Mouse (Mus musculus): ENCODE measurements around the gene Piga. TPM values are rescaled to one million over a fixed set of nuclear protein-coding genes. Genes with fewer than 3 reads are reported as not detected.

Gene Piga
- total RNA-seq, 2 experiments from 2014 or later = 2.2 to 2.3 TPM

- intact Hi-C loops (cut with DNase I) = no loop called here
Observed at GRCm38 (mm10) chrX:164431133-164431532, 11.5 kb downstream of the Piga start.

GRCm38 (mm10) chrX:164431541-164431940, 12.0 kb downstream of the Piga start:
- DNase-seq = no peak
- intact Hi-C loops (cut with DNase I) = no loop called here

More at GRCm38 (mm10) chrX:164431133-164431532, 11.5 kb downstream of the Piga start:
- DNase-seq = no peak

GRCm38 (mm10) chrX:164432682-164433081, 13.1 kb downstream of the Piga start:
- intact Hi-C loops (cut with DNase I) = no loop called here
- no peak for DNase-seq

- DNase-seq = no peak
- intact Hi-C loops (cut with DNase I) = no loop called here
Observed at GRCm38 (mm10) chrX:164436709-164437108, 17.1 kb downstream of the Piga start, which contains the start of gene Asb11. Asb11 (plus strand) TSS chrX:164436994.

GRCm38 (mm10) chrX:164439462-164439861, 19.9 kb downstream of the Piga start:
- DNase-seq = no peak
- intact Hi-C loops (cut with DNase I) = no loop called here

GRCm38 (mm10) chrX:164440140-164440539, 20.6 kb downstream of the Piga start:
- intact Hi-C loops (cut with DNase I) = no loop called here
- peak; percentile 33 to 45 for DNase-seq

GRCm38 (mm10) chrX:164440703-164441102, 21.1 kb downstream of the Piga start:
- no peak for DNase-seq
- intact Hi-C loops (cut with DNase I) = no loop called here

GRCm38 (mm10) chrX:164441306-164441705, 21.7 kb downstream of the Piga start:
- intact Hi-C loops (cut with DNase I) = no loop called here
- DNase-seq = no peak

- intact Hi-C loops (cut with DNase I) = no loop called here
Observed at GRCm38 (mm10) chrX:164445601-164446000, 26.0 kb downstream of the Piga start.

GRCm38 (mm10) chrX:164446106-164446551, 26.5 kb downstream of the Piga start:
- intact Hi-C loops (cut with DNase I) = no loop called here
- DNase-seq = no peak

More at GRCm38 (mm10) chrX:164445601-164446000, 26.0 kb downstream of the Piga start:
- DNase-seq = no peak

GRCm38 (mm10) chrX:164446835-164447681, 27.5 kb downstream of the Piga start:
- intact Hi-C loops (cut with DNase I) = no loop called here
- DNase-seq = no peak

GRCm38 (mm10) chrX:164447682-164448071, 28.1 kb downstream of the Piga start:
- intact Hi-C loops (cut with DNase I) = loop anchor here (2.0 kb wide), 1 partner anchor 161 kb away; no protein-coding TSS in a partner anchor
- no peak for DNase-seq

GRCm38 (mm10) chrX:164449201-164449600, 29.6 kb downstream of the Piga start:
- DNase-seq = no peak
- intact Hi-C loops (cut with DNase I) = loop anchor here (1.0 to 2.0 kb wide), 2 partner anchors 162 to 266 kb away; no protein-coding TSS in a partner anchor

- DNase-seq = no peak
- intact Hi-C loops (cut with DNase I) = no loop called here
Observed at GRCm38 (mm10) chrX:164459205-164459878, 39.8 kb downstream of the Piga start.

Other genes starting within 250 kb of the Piga start
- gene Bmx, start 161.6 kb upstream of the Piga start, total RNA-seq (2021) = 1 to 10 TPM; 2.0 to 3.4 TPM
- gene Pir, start 150.4 kb upstream of the Piga start, total RNA-seq (2021) = 1 to 10 TPM; 4.9 to 7.2 TPM
- gene Vegfd, start 46.4 kb upstream of the Piga start, total RNA-seq (2021) = 1 to 10 TPM; 1.8 to 1.9 TPM
- gene Asb11, start 17.2 kb downstream of the Piga start, total RNA-seq (2021) = 100 to 1,000 TPM; 116 to 171 TPM
- gene Asb9, start 86.5 kb downstream of the Piga start, total RNA-seq (2021) = not detected